Mouse (Mus musculus) liver, adult 2 months (tissue): ENCODE measurements around the gene Jmjd6. TPM values are rescaled to one million over a fixed set of nuclear protein-coding genes. Genes with fewer than 3 reads are reported as not detected.

ENCODE experiments used
- DNase-seq: peaks from one replicate; pipeline ENCODE4 v3.0.0-alpha.2; 2011; ENCODE audit warnings: low read depth, low spot score; ENCODE audit errors: extremely low read depth
- H3K27ac ChIP-seq: fragments of 200-500 bp; replicated peaks from 2 replicates; pipeline ENCODE4 v1.5.1; 2012; ENCODE audit warnings: low read depth, mild to moderate bottlenecking, control low read depth, inconsistent platforms, low read length; ENCODE audit not compliant: insufficient read depth
- H3K27me3 ChIP-seq: fragments of 200-500 bp; 2 replicates; pipeline ENCODE4 v1.6.1; 2012; ENCODE audit warnings: mild to moderate bottlenecking, moderate library complexity, low read length, inconsistent platforms; ENCODE audit not compliant: control insufficient read depth, insufficient read depth
- H3K36me3 ChIP-seq: fragments of 200-500 bp; 2 replicates; pipeline ENCODE4 v1.6.1; 2012; ENCODE audit warnings: low read length, inconsistent platforms; ENCODE audit not compliant: control insufficient read depth, insufficient read depth
- H3K4me1 ChIP-seq: fragments of 200-500 bp; 2 replicates; pipeline ENCODE4 v1.6.1; 2011; ENCODE audit warnings: low read length; ENCODE audit not compliant: control insufficient read depth, insufficient read depth
- H3K4me3 ChIP-seq: fragments of 200-500 bp; 2 replicates; pipeline ENCODE4 v1.5.1; 2011; ENCODE audit warnings: low read depth, mild to moderate bottlenecking, control low read depth, low read length, moderate library complexity; ENCODE audit not compliant: insufficient read depth
- H3K79me2 ChIP-seq: fragments of 200-500 bp; 2 replicates; pipeline ENCODE4 v1.6.1; 2012; ENCODE audit warnings: inconsistent platforms, mild to moderate bottlenecking, low read length, moderate library complexity; ENCODE audit not compliant: control insufficient read depth, insufficient read depth
- H3K9ac ChIP-seq: fragments of 200-500 bp; 2 replicates; pipeline ENCODE4 v1.6.1; 2012; ENCODE audit warnings: low read depth, mild to moderate bottlenecking, control low read depth, inconsistent platforms, low read length
- CTCF ChIP-seq: fragments of 200-500 bp; IDR thresholded peaks from 2 replicates; pipeline ENCODE4 v1.5.1; 2011; ENCODE audit warnings: low read depth, low read length, control low read depth
- POLR2A ChIP-seq: fragments of 200-500 bp; IDR thresholded peaks from 2 replicates; pipeline ENCODE4 v1.6.1; 2011; ENCODE audit warnings: low read length, control low read depth; ENCODE audit not compliant: insufficient read depth; ENCODE audit errors: extremely low read depth
- WGBS: fragments of 180-500 bp; shearing (Covaris S2); methylation state at CpG from one replicate; pipeline ENCODE4 v1.1.7; 2018; 5-methylcytosine and 5-hydroxymethylcytosine counted together
- polyA plus RNA-seq: library from polyadenylated mRNA; depleted of rRNA; stranded (reverse); fragments of >200 nt; gene quantifications from 2 replicates; pipeline ENCODE4 v1.2.3, GENCODE M21; 2012
- total RNA-seq: library from RNA; depleted of rRNA; stranded (reverse); fragments of >200 nt; gene quantifications from 2 replicates; pipeline ENCODE4 v1.2.3, GENCODE M21; 2014

Gene Jmjd6
- total and polyA plus RNA-seq, 2 experiments = 12.3 to 18.2 TPM

GRCm38 (mm10) chr11:116807938-116808606 lies 35.2 kb downstream of the Jmjd6 start:
- H3K27me3 ChIP-seq = no peaks in the 10 kb centered on the region
- peak; percentile 48 for DNase-seq
- H3K4me3 ChIP-seq = no peak overlapping the region
- no peaks in the 10 kb centered on the region for H3K4me1 ChIP-seq
- H3K9ac ChIP-seq = no peak overlapping the region
- H3K27ac ChIP-seq = no peak overlapping the region
- H3K79me2 ChIP-seq = no peaks in the 10 kb centered on the region
- 31% methylated on average over 7 of the region's 7 CpGs for WGBS
- TF ChIP-seq CTCF (peak; percentile 91), POLR2A (no peak)
- no peaks in the 10 kb centered on the region for H3K36me3 ChIP-seq

GRCm38 (mm10) chr11:116807526-116807925 lies 35.7 kb downstream of the Jmjd6 start:
- H3K4me3 ChIP-seq = no peak overlapping the region
- H3K79me2 ChIP-seq = no peaks in the 10 kb centered on the region
- no peak overlapping the region for H3K9ac ChIP-seq
- no peaks in the 10 kb centered on the region for H3K36me3 ChIP-seq
- no peak overlapping the region for H3K27ac ChIP-seq
- TF ChIP-seq CTCF = no peak
- no peak for TF ChIP-seq POLR2A
- H3K4me1 ChIP-seq = no peaks in the 10 kb centered on the region
- no peaks in the 10 kb centered on the region for H3K27me3 ChIP-seq
- 76% methylated on average over 3 of the region's 3 CpGs for WGBS
- DNase-seq = no peak

- Histone ChIP-seq H3K4me1 (no peaks in the 10 kb centered on the region), H3K27ac (no peak overlapping the region), H3K36me3 (no peaks in the 10 kb centered on the region), H3K79me2 (no peaks in the 10 kb centered on the region), H3K27me3 (no peaks in the 10 kb centered on the region), H3K9ac (no peak overlapping the region), H3K4me3 (no peak overlapping the region)
- WGBS = 75% methylated on average over 7 of the region's 7 CpGs
- TF ChIP-seq CTCF (no peak), POLR2A (no peak)
- no peak for DNase-seq
Measured at GRCm38 (mm10) chr11:116807116-116807515, 36.1 kb downstream of the Jmjd6 start.

- no peak overlapping the region for H3K9ac ChIP-seq
- whole genome bisulfite sequencing = 71% methylated on average over 15 of the region's 15 CpGs
- H3K4me1 ChIP-seq = no peaks in the 10 kb centered on the region
- H3K79me2 ChIP-seq = no peaks in the 10 kb centered on the region
- no peak for DNase-seq
- no peak for TF ChIP-seq CTCF
- no peak for TF ChIP-seq POLR2A
- no peaks in the 10 kb centered on the region for H3K36me3 ChIP-seq
- no peak overlapping the region for H3K4me3 ChIP-seq
- no peak overlapping the region for H3K27ac ChIP-seq
- H3K27me3 ChIP-seq = no peaks in the 10 kb centered on the region
Measured at GRCm38 (mm10) chr11:116806136-116807071, 36.8 kb downstream of the Jmjd6 start.

DNA sequence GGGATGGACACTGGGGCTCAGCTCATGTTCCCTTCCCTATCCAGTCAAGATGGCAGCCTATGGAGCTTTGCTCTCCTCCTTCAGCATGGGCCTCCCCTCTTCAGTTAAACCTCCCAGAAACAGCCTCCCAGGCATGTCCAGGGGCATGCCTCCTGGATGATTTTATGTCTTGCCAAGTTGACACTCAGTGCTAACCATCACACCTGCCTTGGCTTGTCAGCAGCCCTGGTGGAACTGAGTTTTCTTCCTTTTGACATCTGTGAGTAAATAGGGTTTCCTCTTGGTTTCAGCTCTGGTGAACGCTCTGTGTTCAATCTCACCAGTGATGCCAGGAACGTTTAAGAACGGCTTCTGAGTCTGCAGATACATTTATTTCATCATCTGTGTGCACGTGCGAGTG lies 40.5 kb downstream of the Jmjd6 start:
- Histone ChIP-seq H3K4me3 (no peak overlapping the region), H3K27me3 (no peaks in the 10 kb centered on the region), H3K79me2 (no peaks in the 10 kb centered on the region), H3K27ac (no peak overlapping the region), H3K36me3 (no peaks in the 10 kb centered on the region), H3K4me1 (no peaks in the 10 kb centered on the region), H3K9ac (no peak overlapping the region)
- DNase-seq = no peak
- no peak for TF ChIP-seq CTCF
- TF ChIP-seq POLR2A = no peak
- 74% methylated on average over 5 of the region's 5 CpGs for WGBS
